Comparison of ENCODE assay signal across 7 mouse cellular contexts in genomic region chr11:59963364-59964162, GRCm38 (mm10). TPM values are rescaled to one million over a fixed set of nuclear protein-coding genes. Genes with fewer than 3 reads are reported as not detected.
A peak's percentile ranks its signal among the peaks of the same experiment; 100 is the strongest.
DNase-seq lines count a peak whose midpoint lies in the region; ATAC-seq and TF ChIP-seq lines count a peak whose summit lies in the region.

No protein-coding gene starts in this region.

- intact Hi-C loops in gastrocnemius, postnatal 36 days (cut with DNase I) = no loop called here

- 12% methylated on average over 34 of the region's 34 CpGs for WGBS in lung, postnatal 0 days
- WGBS in forebrain, embryonic 15.5 days = 5% methylated on average over 34 of the region's 34 CpGs
- WGBS in limb, embryonic 14.5 days = 11% methylated on average over 34 of the region's 34 CpGs
- WGBS in small intestine, adult 2 months = 16% methylated on average over 34 of the region's 34 CpGs

- H3K4me3 ChIP-seq in lung, postnatal 0 days (ENCODE audit: low read depth, low read length) = peak overlapping the region; percentile 51
- H3K4me3 ChIP-seq in forebrain, embryonic 15.5 days = peak overlapping the region; percentile 42
- peak overlapping the region; percentile 44 for H3K4me3 ChIP-seq in limb, embryonic 14.5 days (replicated peaks; ENCODE audit: low read length)
- H3K4me3 ChIP-seq in small intestine, adult 2 months (ENCODE audit: low read depth, low read length) = peak overlapping the region; percentile 69

- TF ChIP-seq EP300 in lung, postnatal 0 days (IDR thresholded peaks at IDR 0.05) = no peak

- DNase-seq in lung, postnatal 0 days (ENCODE audit: low spot score) = no peak
- no peak for DNase-seq in lung, adult 18-20 months
- DNase-seq in brain, embryonic 14.5 days (ENCODE audit: low read depth) = peak; percentile 52
- DNase-seq in limb, embryonic 14.5 days (ENCODE audit: low spot score) = no peak
- DNase-seq in gastrocnemius, postnatal 36 days = no peak

- peak overlapping the region; percentile 91 for H3K4me2 ChIP-seq in lung, postnatal 0 days (replicated peaks; ENCODE audit: low read depth, low read length)
- H3K4me2 ChIP-seq in forebrain, embryonic 15.5 days (replicated peaks) = peak overlapping the region; percentile 91
- peak overlapping the region; percentile 97 for H3K4me2 ChIP-seq in limb, embryonic 14.5 days (replicated peaks; ENCODE audit: low read depth, low read length, severe bottlenecking)

- 0 out of 2 replicates have a peak overlapping the region, but pooled peaks have one; percentile 59 for H3K9ac ChIP-seq in lung, postnatal 0 days (replicated peaks; ENCODE audit: low read depth)
- H3K9ac ChIP-seq in forebrain, embryonic 15.5 days (replicated peaks) = peak overlapping the region; percentile 39
- peak overlapping the region; percentile 58 for H3K9ac ChIP-seq in limb, embryonic 14.5 days (ENCODE audit: low read depth, low read length, severe bottlenecking)

- H3K27me3 ChIP-seq in lung, postnatal 0 days (replicated peaks; ENCODE audit: insufficient read depth, low read length) = 0 out of 2 replicates have a peak, but pooled peaks cover 3% of the 10 kb centered on the region
- H3K27me3 ChIP-seq in forebrain, embryonic 15.5 days = peaks cover 23% of the 10 kb centered on the region; the same call in 1 of the 2 replicates
- peaks cover 26% of the 10 kb centered on the region for H3K27me3 ChIP-seq in limb, embryonic 14.5 days (ENCODE audit: control insufficient read depth, insufficient read depth, low read length)
- H3K27me3 ChIP-seq in small intestine, adult 2 months (ENCODE audit: control insufficient read depth, insufficient read depth, low read length) = peaks cover 8% of the 10 kb centered on the region

- no peaks in the 10 kb centered on the region; the same call in 1 of the 2 replicates for H3K36me3 ChIP-seq in lung, postnatal 0 days (ENCODE audit: insufficient read depth, low read length)
- peaks cover 9% of the 10 kb centered on the region; the same call in 1 of the 2 replicates for H3K36me3 ChIP-seq in forebrain, embryonic 15.5 days
- peaks cover 17% of the 10 kb centered on the region for H3K36me3 ChIP-seq in limb, embryonic 14.5 days (ENCODE audit: control insufficient read depth, insufficient read depth, low read length)
- peaks cover 11% of the 10 kb centered on the region for H3K36me3 ChIP-seq in small intestine, adult 2 months (ENCODE audit: control insufficient read depth, insufficient read depth, low read length)

- H3K4me1 ChIP-seq in lung, postnatal 0 days (ENCODE audit: insufficient read depth, low read depth, low read length) = peaks cover 14% of the 10 kb centered on the region
- peaks cover 23% of the 10 kb centered on the region for H3K4me1 ChIP-seq in forebrain, embryonic 15.5 days
- H3K4me1 ChIP-seq in limb, embryonic 14.5 days (ENCODE audit: control insufficient read depth, insufficient read depth, low read length) = peaks cover 17% of the 10 kb centered on the region
- peaks cover 15% of the 10 kb centered on the region for H3K4me1 ChIP-seq in small intestine, adult 2 months (ENCODE audit: control insufficient read depth, insufficient read depth, insufficient read length, low read length)

- TF ChIP-seq CTCF in lung, postnatal 0 days (IDR thresholded peaks at IDR 0.05) = no peak
- TF ChIP-seq CTCF in brain, embryonic 14.5 days (IDR thresholded peaks at IDR 0.05; ENCODE audit: borderline replicate concordance, extremely low read depth, insufficient read depth, insufficient read length) = no peak
- TF ChIP-seq CTCF in small intestine, adult 2 months (IDR thresholded peaks at IDR 0.05; ENCODE audit: extremely low read depth, insufficient read length, insufficient replicate concordance, low read depth, low read length) = no peak

- no peak overlapping the region for H3K27ac ChIP-seq in lung, postnatal 0 days (ENCODE audit: low read length)
- no peak overlapping the region for H3K27ac ChIP-seq in forebrain, embryonic 15.5 days (replicated peaks)
- no peak overlapping the region for H3K27ac ChIP-seq in limb, embryonic 14.5 days (replicated peaks; ENCODE audit: low read depth, low read length)
- no peak overlapping the region for H3K27ac ChIP-seq in small intestine, adult 2 months (ENCODE audit: insufficient read depth, low read depth, low read length)

- ATAC-seq in lung, postnatal 0 days = no peak
- ATAC-seq in forebrain, embryonic 15.5 days (replicated peaks) = no peak
- ATAC-seq in limb, embryonic 14.5 days (ENCODE audit: low FRiP score, low read depth) = no peak

- no peaks in the 10 kb centered on the region for H3K9me3 ChIP-seq in lung, postnatal 0 days (ENCODE audit: low read length)
- H3K9me3 ChIP-seq in forebrain, embryonic 15.5 days = no peaks in the 10 kb centered on the region
- no peaks in the 10 kb centered on the region for H3K9me3 ChIP-seq in limb, embryonic 14.5 days (ENCODE audit: control insufficient read depth, low read length)

- TF ChIP-seq POLR2A in brain, embryonic 14.5 days (IDR thresholded peaks at IDR 0.05; ENCODE audit: borderline replicate concordance, extremely low read depth, insufficient read depth, insufficient read length, poor library complexity, severe bottlenecking) = no peak
- TF ChIP-seq POLR2A in limb, embryonic 14.5 days (IDR thresholded peaks at IDR 0.05; ENCODE audit: borderline replicate concordance, extremely low read depth, insufficient read depth, insufficient read length) = no peak
- TF ChIP-seq POLR2A in small intestine, adult 2 months (IDR thresholded peaks at IDR 0.05; ENCODE audit: low read depth, low read length) = no peak

RNA-seq across cellular contexts. Expression of gene Rasd1, which starts 1.2 kb away (rescaled TPM):
- polyA plus RNA-seq in lung, postnatal 0 days (2015; fragmentation: Nextera tagmentation; extraction: Ambion mirVana) = 3.3 and 4.0 TPM in 2 replicates
- 0.58 and 0.63 TPM in 2 replicates for polyA plus RNA-seq in brain, embryonic 14.5 days (2012; rRNA removed)
- 0.86 and 1.2 TPM in 2 replicates for polyA plus RNA-seq in forebrain, embryonic 15.5 days (2015; fragmentation: Nextera tagmentation; extraction: Ambion mirVana)
- polyA plus RNA-seq in limb, embryonic 14.5 days (2012; rRNA removed) = 1.4 TPM in 2 replicates
- polyA plus RNA-seq in limb, embryonic 14.5 days (2014; fragmentation: Nextera tagmentation; extraction: Ambion mirVana) = 1.6 and 2.1 TPM in 2 replicates
- 0.53 and 1.1 TPM in 2 replicates for polyA plus RNA-seq in small intestine, adult 2 months (2012; rRNA removed)
- 1 to 10 TPM; 1.3 to 2.1 TPM for total RNA-seq in gastrocnemius, postnatal 36 days (2021)

RNA-seq across cellular contexts. Expression of gene Med9, which starts 15.6 kb away (rescaled TPM):
- polyA plus RNA-seq in lung, postnatal 0 days (2015; fragmentation: Nextera tagmentation; extraction: Ambion mirVana) = 29.0 and 31.3 TPM in 2 replicates
- 21.9 and 24.8 TPM in 2 replicates for polyA plus RNA-seq in brain, embryonic 14.5 days (2012; rRNA removed)
- polyA plus RNA-seq in forebrain, embryonic 15.5 days (2015; fragmentation: Nextera tagmentation; extraction: Ambion mirVana) = 39.8 and 39.9 TPM in 2 replicates
- 21.7 and 26.1 TPM in 2 replicates for polyA plus RNA-seq in limb, embryonic 14.5 days (2012; rRNA removed)
- polyA plus RNA-seq in limb, embryonic 14.5 days (2014; fragmentation: Nextera tagmentation; extraction: Ambion mirVana) = 34.6 TPM in 2 replicates
- polyA plus RNA-seq in small intestine, adult 2 months (2012; rRNA removed) = 13.5 and 19.7 TPM in 2 replicates
- total RNA-seq in gastrocnemius, postnatal 36 days (2021) = 10 to 100 TPM; 15.3 to 17.9 TPM
